Mouse (Mus musculus): ENCODE data around the gene Gnb5. TPM values are rescaled to one million over a fixed set of nuclear protein-coding genes. Genes with fewer than 3 reads are reported as not detected.
A peak's percentile ranks its signal among the peaks of the same experiment; 100 is the strongest.

Gene Gnb5
- polyA plus RNA-seq (2016; fragmentation: Nextera tagmentation; extraction: Ambion mirVana): 29.3 and 30.9 TPM in 2 replicates

DNA sequence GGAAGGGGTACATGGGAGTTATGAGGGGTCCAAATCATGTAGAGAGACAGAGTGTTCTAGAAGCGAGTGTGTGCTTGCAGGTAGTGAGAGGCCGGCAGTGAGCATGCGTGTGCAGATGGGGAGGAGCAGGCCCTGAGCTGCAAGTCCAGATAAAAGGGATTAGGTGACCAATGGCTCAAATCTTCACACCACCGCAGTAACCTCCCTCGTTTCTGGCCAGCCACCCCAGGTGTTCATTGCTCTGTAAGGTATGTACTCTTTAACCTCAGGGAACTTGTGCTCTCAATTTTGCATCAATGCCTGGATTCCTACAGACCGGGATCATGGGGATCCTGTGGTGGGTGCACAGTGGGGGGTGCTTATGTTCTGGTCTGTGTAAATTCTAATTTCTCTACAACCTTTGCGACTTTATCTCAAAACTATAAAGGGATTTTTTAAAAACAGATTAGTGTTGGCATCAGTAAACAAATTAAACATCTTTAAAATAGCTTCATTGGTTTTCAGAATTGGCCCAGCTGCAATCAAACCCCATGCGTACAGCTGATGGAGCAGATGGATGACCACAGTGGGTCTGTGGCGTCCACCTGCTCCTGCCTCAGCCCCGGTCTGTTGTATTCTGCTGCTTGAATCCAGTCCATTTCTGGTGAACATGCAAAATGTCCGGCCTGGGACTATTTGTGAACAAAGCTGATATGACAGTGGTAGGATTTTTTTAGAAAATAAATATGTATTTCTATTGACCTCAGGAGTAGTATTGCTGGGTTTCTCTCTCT lies at the start of gene Gnb5:
TSS of gene Gnb5 (plus strand) at position 163 of the 773 bp plus-strand sequence.
- peaks cover 8% of the 10 kb centered on the region for H3K4me1 ChIP-seq
- DNase-seq (ENCODE audit: low spot score): no peak
- no peaks in the 10 kb centered on the region for H3K27me3 ChIP-seq (ENCODE audit: low read depth, poor library complexity, severe bottlenecking)
- H3K27ac ChIP-seq (replicated peaks): no peak within 1 kb of the TSS
- 81% methylated on average over 11 of the region's 11 CpGs for WGBS
- no peaks in the 10 kb centered on the region for H3K36me3 ChIP-seq
- no peaks in the 10 kb centered on the region for H3K9me3 ChIP-seq (replicated peaks)
- no peak within 1 kb of the TSS for H3K4me3 ChIP-seq

GRCm38 (mm10) chr9:75258792-75259191 lies 47.3 kb upstream of the Gnb5 start:
- 63% methylated on average over 4 of the region's 4 CpGs for WGBS
- H3K4me1 ChIP-seq: peaks cover 62% of the 10 kb centered on the region
- no peak overlapping the region for H3K4me3 ChIP-seq
- H3K27me3 ChIP-seq (ENCODE audit: low read depth, poor library complexity, severe bottlenecking): no peaks in the 10 kb centered on the region
- peak overlapping the region; percentile 65 for H3K27ac ChIP-seq (replicated peaks)
- no peaks in the 10 kb centered on the region for H3K36me3 ChIP-seq
- DNase-seq (ENCODE audit: low spot score): no peak
- H3K9me3 ChIP-seq (replicated peaks): 0 out of 2 replicates have a peak, but pooled peaks cover 3% of the 10 kb centered on the region

GRCm38 (mm10) chr9:75259656-75260055 lies 46.4 kb upstream of the Gnb5 start:
- 0 out of 2 replicates have a peak, but pooled peaks cover 3% of the 10 kb centered on the region for H3K9me3 ChIP-seq (replicated peaks)
- peaks cover 60% of the 10 kb centered on the region for H3K4me1 ChIP-seq
- no peaks in the 10 kb centered on the region for H3K27me3 ChIP-seq (ENCODE audit: low read depth, poor library complexity, severe bottlenecking)
- H3K4me3 ChIP-seq: no peak overlapping the region
- no peaks in the 10 kb centered on the region for H3K36me3 ChIP-seq
- 88% methylated on average over 4 of the region's 4 CpGs for WGBS
- H3K27ac ChIP-seq (replicated peaks): no peak overlapping the region
- no peak for DNase-seq (ENCODE audit: low spot score)

GRCm38 (mm10) chr9:75261332-75261872 lies 44.7 kb upstream of the Gnb5 start:
- peak overlapping the region; percentile 17 for H3K4me3 ChIP-seq

GRCm38 (mm10) chr9:75262235-75262826 lies 43.8 kb upstream of the Gnb5 start:
- no peak for DNase-seq (ENCODE audit: low spot score)
- Histone ChIP-seq H3K36me3 (no peaks in the 10 kb centered on the region), H3K4me1 (peaks cover 49% of the 10 kb centered on the region), H3K9me3 (replicated peaks) (0 out of 2 replicates have a peak, but pooled peaks cover 3% of the 10 kb centered on the region), H3K27me3 (ENCODE audit: low read depth, poor library complexity, severe bottlenecking) (no peaks in the 10 kb centered on the region), H3K27ac (replicated peaks) (peak overlapping the region; percentile 88), H3K4me3 (no peak overlapping the region)
- WGBS: 71% methylated on average over 8 of the region's 8 CpGs

More at GRCm38 (mm10) chr9:75261332-75261872, 44.7 kb upstream of the Gnb5 start:
- peak; percentile 80 for DNase-seq (ENCODE audit: low spot score)
- Histone ChIP-seq H3K27me3 (ENCODE audit: low read depth, poor library complexity, severe bottlenecking) (no peaks in the 10 kb centered on the region), H3K36me3 (no peaks in the 10 kb centered on the region), H3K9me3 (replicated peaks) (0 out of 2 replicates have a peak, but pooled peaks cover 3% of the 10 kb centered on the region), H3K27ac (replicated peaks) (peak overlapping the region; percentile 88), H3K4me1 (peaks cover 49% of the 10 kb centered on the region)
- WGBS: 4% methylated on average over 8 of the region's 8 CpGs

DNA sequence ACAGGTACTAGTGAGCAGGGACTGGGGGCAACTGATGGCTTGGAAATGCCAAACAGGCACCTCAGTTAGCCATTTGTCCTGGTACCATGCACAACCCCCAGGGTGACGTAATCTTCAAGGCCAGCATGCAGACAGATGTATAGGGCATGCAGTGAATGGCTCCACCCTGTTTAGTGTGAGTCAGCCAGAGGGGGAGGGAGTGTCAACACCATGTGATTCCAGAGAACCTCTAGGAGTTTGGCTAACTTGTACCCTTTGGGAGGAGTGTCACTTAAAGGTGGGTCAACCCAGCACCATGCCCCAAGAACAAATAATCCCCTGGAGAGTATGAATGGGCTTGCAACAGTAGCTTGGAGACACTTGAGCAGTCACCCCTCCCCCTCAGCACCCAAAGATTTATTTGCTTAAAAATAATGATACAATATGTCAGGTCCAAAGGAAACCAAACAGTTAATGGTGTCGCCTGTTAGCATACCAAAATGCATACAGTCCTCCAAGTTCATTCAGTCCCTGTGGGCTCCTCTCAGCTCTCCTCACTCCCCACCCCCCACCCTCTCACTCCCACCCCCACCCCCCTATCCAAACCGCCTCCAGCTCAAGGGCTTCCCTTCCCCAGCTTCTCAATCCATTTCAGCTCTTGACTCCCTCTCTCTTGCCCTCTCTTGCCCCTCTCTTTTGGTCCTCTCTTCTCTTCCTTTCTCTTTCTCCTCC lies 41.9 kb upstream of the Gnb5 start:
- Histone ChIP-seq H3K27ac (replicated peaks) (peak overlapping the region; percentile 55), H3K9me3 (replicated peaks) (0 out of 2 replicates have a peak, but pooled peaks cover 3% of the 10 kb centered on the region), H3K27me3 (ENCODE audit: low read depth, poor library complexity, severe bottlenecking) (no peaks in the 10 kb centered on the region), H3K4me3 (no peak overlapping the region), H3K4me1 (peaks cover 42% of the 10 kb centered on the region), H3K36me3 (no peaks in the 10 kb centered on the region)
- no peak for DNase-seq (ENCODE audit: low spot score)
- 52% methylated on average over 3 of the region's 3 CpGs for WGBS

DNA sequence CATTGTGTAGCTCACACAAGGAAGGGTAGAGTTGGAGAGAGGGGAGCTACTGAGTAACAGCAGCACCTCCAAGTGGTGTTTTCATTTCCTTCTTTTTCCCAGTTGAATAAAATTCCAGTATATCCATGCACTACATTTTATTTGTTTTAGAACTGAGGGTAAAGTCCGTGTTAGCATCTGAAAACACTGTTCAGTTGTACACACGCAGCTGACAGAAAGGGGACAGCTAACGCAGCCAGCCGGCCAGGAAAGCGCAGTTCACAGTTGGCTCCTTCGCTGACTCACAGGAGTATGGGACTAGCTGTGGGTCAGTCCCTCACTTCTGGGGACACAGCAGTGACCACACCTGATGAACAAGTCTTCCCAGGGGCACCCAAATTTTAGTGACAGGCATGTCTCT lies 38.9 kb upstream of the Gnb5 start:
- peaks cover 23% of the 10 kb centered on the region for H3K4me1 ChIP-seq
- peak overlapping the region; percentile 13; the same call in 1 of the 2 replicates for H3K27ac ChIP-seq (replicated peaks)
- no peak overlapping the region for H3K4me3 ChIP-seq
- H3K9me3 ChIP-seq (replicated peaks): no peaks in the 10 kb centered on the region
- no peak for DNase-seq (ENCODE audit: low spot score)
- no peaks in the 10 kb centered on the region for H3K27me3 ChIP-seq (ENCODE audit: low read depth, poor library complexity, severe bottlenecking)
- 80% methylated on average over 6 of the region's 6 CpGs for WGBS
- no peaks in the 10 kb centered on the region for H3K36me3 ChIP-seq

DNA sequence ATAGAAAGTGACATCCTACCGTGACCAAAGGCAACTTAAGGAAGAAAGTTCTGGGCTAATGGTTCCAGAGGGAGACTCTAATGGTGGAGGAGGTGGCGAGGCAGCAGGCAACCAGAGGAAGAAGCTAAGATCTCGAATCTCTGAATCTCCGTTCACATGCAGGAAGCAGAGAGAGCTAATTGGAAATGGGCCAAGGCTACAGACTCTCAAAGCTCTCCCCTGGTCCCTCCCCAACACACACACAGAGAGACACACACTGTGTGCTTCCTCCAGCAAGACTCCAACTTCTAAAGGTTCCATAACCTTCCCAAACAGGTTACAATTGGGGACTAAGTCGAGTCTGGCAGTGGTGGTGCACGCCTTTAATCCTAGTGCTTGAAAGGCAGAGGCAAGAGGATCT lies 35.7 kb upstream of the Gnb5 start:
- Histone ChIP-seq H3K4me1 (no peaks in the 10 kb centered on the region; the same call in 1 of the 2 replicates), H3K27me3 (ENCODE audit: low read depth, poor library complexity, severe bottlenecking) (no peaks in the 10 kb centered on the region), H3K4me3 (no peak overlapping the region), H3K36me3 (no peaks in the 10 kb centered on the region), H3K9me3 (replicated peaks) (no peaks in the 10 kb centered on the region), H3K27ac (replicated peaks) (no peak overlapping the region)
- 93% methylated on average over 6 of the region's 6 CpGs for WGBS
- no peak for DNase-seq (ENCODE audit: low spot score)

DNA sequence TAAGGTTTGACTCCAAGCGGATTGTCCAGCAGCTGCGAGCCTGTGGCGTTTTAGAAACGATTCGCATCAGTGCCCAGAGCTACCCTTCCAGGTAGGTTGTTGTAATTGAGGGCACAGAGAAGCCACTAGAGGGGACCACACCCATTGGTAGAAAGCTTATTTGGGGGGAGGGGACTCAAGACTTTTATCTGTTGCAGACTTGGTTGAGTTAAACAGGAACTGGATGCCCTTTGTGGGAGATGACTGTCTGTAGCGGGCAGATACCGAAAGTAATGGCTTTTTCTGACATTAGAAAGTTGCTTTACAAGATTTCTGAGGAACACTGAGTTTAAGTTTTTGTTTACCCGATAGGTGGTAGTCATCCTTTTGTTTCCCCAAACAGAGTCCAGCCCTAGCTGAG lies 34.5 kb upstream of the Gnb5 start:
- Histone ChIP-seq H3K27me3 (ENCODE audit: low read depth, poor library complexity, severe bottlenecking) (no peaks in the 10 kb centered on the region), H3K4me1 (peaks cover 4% of the 10 kb centered on the region), H3K4me3 (no peak overlapping the region), H3K27ac (replicated peaks) (no peak overlapping the region), H3K9me3 (replicated peaks) (no peaks in the 10 kb centered on the region), H3K36me3 (no peaks in the 10 kb centered on the region)
- 93% methylated on average over 8 of the region's 8 CpGs for WGBS
- no peak for DNase-seq (ENCODE audit: low spot score)

- Histone ChIP-seq H3K27ac (replicated peaks) (no peak overlapping the region), H3K9me3 (replicated peaks) (no peaks in the 10 kb centered on the region), H3K4me1 (peaks cover 18% of the 10 kb centered on the region), H3K36me3 (no peaks in the 10 kb centered on the region), H3K27me3 (ENCODE audit: low read depth, poor library complexity, severe bottlenecking) (no peaks in the 10 kb centered on the region), H3K4me3 (no peak overlapping the region)
- WGBS: 74% methylated on average over 6 of the region's 6 CpGs
- DNase-seq (ENCODE audit: low spot score): no peak
Measured at GRCm38 (mm10) chr9:75273646-75274045, 32.4 kb upstream of the Gnb5 start.

- no peaks in the 10 kb centered on the region for H3K9me3 ChIP-seq (replicated peaks)
- peaks cover 18% of the 10 kb centered on the region for H3K4me1 ChIP-seq
- no peak overlapping the region for H3K4me3 ChIP-seq
- H3K27me3 ChIP-seq (ENCODE audit: low read depth, poor library complexity, severe bottlenecking): no peaks in the 10 kb centered on the region
- H3K36me3 ChIP-seq: no peaks in the 10 kb centered on the region
- H3K27ac ChIP-seq (replicated peaks): no peak overlapping the region
- 96% methylated on average over 5 of the region's 5 CpGs for WGBS
- DNase-seq (ENCODE audit: low spot score): no peak
Measured at GRCm38 (mm10) chr9:75274486-75274885, 31.6 kb upstream of the Gnb5 start.

- Histone ChIP-seq H3K36me3 (no peaks in the 10 kb centered on the region), H3K27ac (replicated peaks) (0 out of 2 replicates have a peak overlapping the region, but pooled peaks have one; percentile 1), H3K27me3 (ENCODE audit: low read depth, poor library complexity, severe bottlenecking) (no peaks in the 10 kb centered on the region), H3K4me3 (no peak overlapping the region), H3K9me3 (replicated peaks) (no peaks in the 10 kb centered on the region), H3K4me1 (peaks cover 18% of the 10 kb centered on the region)
- no peak for DNase-seq (ENCODE audit: low spot score)
- WGBS: 91% methylated on average over 9 of the region's 9 CpGs
Measured at GRCm38 (mm10) chr9:75275051-75275450, 31.0 kb upstream of the Gnb5 start.
